1 mouse cellular context compared by ENCODE assay signal in genomic region chr3:20010464-20010863, GRCm38 (mm10).
TF ChIP-seq lines count a peak whose summit lies in the region.

No protein-coding gene starts in this region.

TF ChIP-seq in MEL, 35 proteins besides CTCF, POLR2A, EP300 and RAD21:
- peak; percentile 35; the same call in 1 of the 2 replicates for TF ChIP-seq ZNF384 (IDR thresholded peaks at IDR 0.05; ENCODE audit: low read depth, low read length)
- no peak for TF ChIP-seq MYC (IDR thresholded peaks at IDR 0.05; ENCODE audit: low read depth, low read length)
TF ChIP-seq in MEL: peak in this region for 1.
